Mouse (Mus musculus) cortical plate, adult 2 months (tissue): ENCODE results near the gene Syngr2. TPM values are rescaled to one million over a fixed set of nuclear protein-coding genes. Genes with fewer than 3 reads are reported as not detected.

ENCODE experiments used
- H3K27ac ChIP-seq: fragments of 200-500 bp; 2 replicates; pipeline ENCODE4 v1.5.1; 2012; ENCODE audit warnings: low read length, control low read depth, inconsistent platforms; ENCODE audit not compliant: insufficient read depth
- H3K4me1 ChIP-seq: fragments of 200-500 bp; 2 replicates; pipeline ENCODE4 v1.6.1; 2011; ENCODE audit warnings: low read length; ENCODE audit not compliant: control insufficient read depth, insufficient read depth
- H3K4me3 ChIP-seq: fragments of 200-500 bp; 2 replicates; pipeline ENCODE4 v1.5.1; 2011; ENCODE audit warnings: mild to moderate bottlenecking, low read length, control low read depth; ENCODE audit not compliant: insufficient read depth
- CTCF ChIP-seq: fragments of 200-500 bp; IDR thresholded peaks from 2 replicates; pipeline ENCODE4 v1.5.1; 2011; ENCODE audit warnings: mild to moderate bottlenecking, control low read depth, low read length; ENCODE audit not compliant: insufficient read depth; ENCODE audit errors: extremely low read depth
- POLR2A ChIP-seq: fragments of 200-500 bp; IDR thresholded peaks from 2 replicates; pipeline ENCODE4 v1.6.1; 2011; ENCODE audit warnings: mild to moderate bottlenecking, low read length, control low read depth; ENCODE audit not compliant: insufficient read depth; ENCODE audit errors: extremely low read depth
- polyA plus RNA-seq: library from polyadenylated mRNA; depleted of rRNA; stranded (reverse); fragments of >200 nt; gene quantifications from 2 replicates; pipeline ENCODE4 v1.2.3, GENCODE M21; 2012; rRNA removed

Gene Syngr2
- polyA plus RNA-seq: 10.6 and 13.5 TPM in 2 replicates

- H3K27ac ChIP-seq: peak within 1 kb of the TSS; percentile 9; the same call in 1 of the 2 replicates
- H3K4me3 ChIP-seq: peak within 1 kb of the TSS; percentile 55
- TF ChIP-seq POLR2A (no peak), CTCF (no peak)
- H3K4me1 ChIP-seq: no peaks in the 10 kb centered on the region
Measured at GRCm38 (mm10) chr11:117809407-117810311, at the start of gene Syngr2, which contains the start of gene Gm20708. TSS of gene Syngr2 (plus strand) at chr11:117809668. TSS of gene Gm20708 (plus strand) at chr11:117809668.

- no peak overlapping the region for H3K27ac ChIP-seq
- peaks cover 1% of the 10 kb centered on the region; the same call in 1 of the 2 replicates for H3K4me1 ChIP-seq
- H3K4me3 ChIP-seq: no peak overlapping the region
- TF ChIP-seq POLR2A: no peak
- TF ChIP-seq CTCF: no peak
Measured at GRCm38 (mm10) chr11:117760374-117761119, 48.9 kb upstream of the Syngr2 start.

GRCm38 (mm10) chr11:117761801-117762200, 47.7 kb upstream of the Syngr2 start:
- no peak for TF ChIP-seq CTCF
- TF ChIP-seq POLR2A: no peak
- H3K4me1 ChIP-seq: peaks cover 1% of the 10 kb centered on the region; the same call in 1 of the 2 replicates
- no peak overlapping the region for H3K4me3 ChIP-seq
- no peak overlapping the region for H3K27ac ChIP-seq

- H3K27ac ChIP-seq: no peak overlapping the region
- H3K4me3 ChIP-seq: no peak overlapping the region
- H3K4me1 ChIP-seq: peaks cover 1% of the 10 kb centered on the region; the same call in 1 of the 2 replicates
- TF ChIP-seq CTCF: no peak
- no peak for TF ChIP-seq POLR2A
Measured at GRCm38 (mm10) chr11:117762246-117762645, 47.2 kb upstream of the Syngr2 start.

- Histone ChIP-seq H3K27ac (no peak overlapping the region), H3K4me1 (peaks cover 1% of the 10 kb centered on the region; the same call in 1 of the 2 replicates), H3K4me3 (no peak overlapping the region)
- TF ChIP-seq POLR2A (no peak), CTCF (no peak)
Measured at GRCm38 (mm10) chr11:117764319-117764718, 45.1 kb upstream of the Syngr2 start.

- no peak for TF ChIP-seq CTCF
- TF ChIP-seq POLR2A: no peak
- Histone ChIP-seq H3K27ac (no peak overlapping the region), H3K4me3 (no peak overlapping the region), H3K4me1 (peaks cover 1% of the 10 kb centered on the region; the same call in 1 of the 2 replicates)
Measured at GRCm38 (mm10) chr11:117765361-117765760, 44.1 kb upstream of the Syngr2 start.

GRCm38 (mm10) chr11:117766275-117766674, 43.2 kb upstream of the Syngr2 start:
- peaks cover 1% of the 10 kb centered on the region; the same call in 1 of the 2 replicates for H3K4me1 ChIP-seq
- H3K27ac ChIP-seq: no peak overlapping the region
- H3K4me3 ChIP-seq: no peak overlapping the region
- TF ChIP-seq CTCF (no peak), POLR2A (no peak)

GRCm38 (mm10) chr11:117768725-117769682, 40.5 kb upstream of the Syngr2 start:
- Histone ChIP-seq H3K4me3 (no peak overlapping the region), H3K27ac (no peak overlapping the region), H3K4me1 (no peaks in the 10 kb centered on the region)
- no peak for TF ChIP-seq CTCF
- TF ChIP-seq POLR2A: no peak

- Histone ChIP-seq H3K27ac (no peak overlapping the region), H3K4me1 (no peaks in the 10 kb centered on the region), H3K4me3 (no peak overlapping the region)
- TF ChIP-seq CTCF (no peak), POLR2A (no peak)
Measured at GRCm38 (mm10) chr11:117769683-117770047, 39.8 kb upstream of the Syngr2 start.
